Mouse (Mus musculus): ENCODE results near the gene Tepsin. TPM values are rescaled to one million over a fixed set of nuclear protein-coding genes. Genes with fewer than 3 reads are reported as not detected.
A peak's percentile ranks its signal among the peaks of the same experiment; 100 is the strongest.

The Tepsin gene
- total RNA-seq, 2 experiments from 2014 or later, result 7.0 to 7.4 TPM

DNA sequence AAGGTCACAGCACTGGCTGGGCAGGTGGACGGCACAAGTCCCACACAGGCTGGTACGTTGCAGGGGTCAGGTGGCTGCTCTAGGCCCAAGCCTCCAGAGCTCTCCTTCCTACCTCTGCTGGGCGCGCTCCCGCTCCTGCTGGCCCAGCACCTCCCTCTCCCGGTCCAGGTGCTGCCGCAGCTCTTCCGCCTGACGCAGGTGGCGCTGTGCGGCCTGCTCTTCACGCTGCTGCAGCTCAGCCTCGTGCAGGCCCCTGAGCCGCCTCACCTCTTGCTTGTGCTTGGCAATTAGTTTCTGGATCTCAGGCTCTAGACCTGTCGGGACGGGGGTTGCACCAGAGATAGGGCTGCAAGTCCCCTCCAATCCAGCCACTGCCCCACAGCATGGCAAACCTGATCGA is 30.7 kb downstream of the Tepsin start:
- intact Hi-C loops (cut with DNase I), result no loop called here
- no peak for DNase-seq

DNA sequence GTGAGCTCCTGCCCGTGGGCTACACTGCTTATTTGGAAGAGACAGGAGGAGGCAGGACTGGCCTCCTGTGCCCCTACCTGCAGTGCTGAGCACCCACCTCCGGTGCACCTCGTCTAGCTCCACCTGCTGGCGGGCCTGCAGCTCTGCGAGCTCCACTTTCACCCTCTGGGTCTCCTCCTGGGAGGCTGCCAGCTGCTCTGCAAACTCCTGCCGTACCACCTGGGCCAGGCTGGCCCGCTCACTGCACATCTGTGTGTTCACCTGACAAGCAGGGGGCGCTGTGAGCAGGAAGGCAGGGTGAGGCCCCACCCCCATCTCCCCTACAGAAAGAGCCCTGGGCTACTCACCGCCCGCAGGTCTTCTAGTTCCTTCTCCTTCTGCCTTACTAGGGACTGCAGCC is 33.2 kb downstream of the Tepsin start:
- peak; percentile 58 to 66 for DNase-seq
- intact Hi-C loops (cut with DNase I), result loop anchor here (1.0 kb wide), 2 partner anchors 35 to 52 kb away; no protein-coding TSS in a partner anchor

DNA sequence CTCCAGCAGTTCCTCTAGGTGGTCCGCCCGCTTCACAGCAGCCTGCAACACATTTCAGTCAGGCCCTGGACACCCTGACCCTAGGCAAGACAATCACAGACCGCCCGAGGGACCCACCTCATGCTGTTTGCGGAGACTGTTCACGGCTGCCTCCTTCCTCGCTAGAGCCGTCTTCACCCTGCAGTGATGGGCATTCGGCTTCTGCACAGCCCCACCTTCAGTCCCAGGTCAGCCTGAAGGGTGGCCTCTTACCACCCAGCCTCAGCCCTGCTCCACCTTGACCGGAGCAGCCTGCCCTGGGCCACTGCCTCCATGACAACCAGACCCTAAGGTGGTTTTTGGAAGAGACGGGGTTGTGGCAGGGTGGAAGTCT is 33.9 kb downstream of the Tepsin start:
- intact Hi-C loops (cut with DNase I), result loop anchor here (1.0 kb wide), 2 partner anchors 34 to 51 kb away; no protein-coding TSS in a partner anchor

DNA sequence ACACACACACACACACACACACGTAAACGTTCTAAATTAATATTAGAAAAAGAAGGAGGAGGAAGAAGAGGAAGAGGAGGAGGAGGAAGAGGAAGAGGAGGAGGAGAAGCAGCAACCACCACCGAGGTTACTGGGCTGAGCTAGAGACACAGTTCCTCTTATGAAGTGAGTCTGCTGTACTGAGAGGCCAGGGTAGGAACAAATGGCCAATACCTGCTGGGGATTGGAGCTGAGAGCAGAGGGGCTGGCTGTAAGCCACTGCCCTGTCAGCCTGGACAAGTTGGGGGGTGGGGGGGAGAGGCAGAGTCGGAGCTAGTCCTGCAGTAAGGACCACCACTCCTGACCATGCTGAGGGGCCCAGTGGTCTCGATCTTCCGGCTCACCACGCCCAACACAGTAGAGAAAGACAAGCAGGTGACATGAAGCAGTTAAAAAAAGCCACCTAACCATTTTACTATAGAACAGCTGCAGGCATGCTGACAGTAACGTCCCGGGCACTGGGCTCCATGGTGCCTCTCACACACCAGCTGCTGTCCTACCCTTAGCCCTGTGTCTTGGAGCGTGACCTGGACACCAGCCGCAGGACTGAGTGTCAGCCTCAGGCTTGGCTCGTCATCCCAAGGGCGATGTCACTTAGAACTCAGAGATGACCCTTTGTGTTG is 34.4 kb downstream of the Tepsin start:
- no peak for DNase-seq
- intact Hi-C loops (cut with DNase I), result no loop called here

More for the DNA sequence above, 33.9 kb downstream of the Tepsin start:
- DNase-seq, result no peak

DNA sequence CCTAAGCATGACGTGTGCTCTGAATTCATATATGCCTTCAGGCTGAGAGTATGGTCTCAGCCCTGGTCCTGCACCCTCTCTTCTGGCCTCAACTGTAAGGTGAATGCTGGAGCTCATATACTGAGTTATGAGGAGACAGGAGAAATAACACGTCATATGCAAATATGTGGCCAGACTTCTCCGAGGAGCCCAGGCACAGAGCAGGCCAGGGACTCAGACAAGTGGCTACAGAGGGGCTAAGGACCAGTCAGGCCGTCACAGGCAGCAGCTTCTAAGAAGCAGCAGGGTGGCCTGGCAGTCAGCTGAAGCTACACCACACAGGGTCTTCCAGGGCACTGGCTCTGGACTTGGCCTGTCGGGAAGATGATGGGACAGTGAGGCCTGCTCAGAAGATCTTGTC is 35.2 kb downstream of the Tepsin start:
- intact Hi-C loops (cut with DNase I), result no loop called here
- DNase-seq, result no peak

DNA sequence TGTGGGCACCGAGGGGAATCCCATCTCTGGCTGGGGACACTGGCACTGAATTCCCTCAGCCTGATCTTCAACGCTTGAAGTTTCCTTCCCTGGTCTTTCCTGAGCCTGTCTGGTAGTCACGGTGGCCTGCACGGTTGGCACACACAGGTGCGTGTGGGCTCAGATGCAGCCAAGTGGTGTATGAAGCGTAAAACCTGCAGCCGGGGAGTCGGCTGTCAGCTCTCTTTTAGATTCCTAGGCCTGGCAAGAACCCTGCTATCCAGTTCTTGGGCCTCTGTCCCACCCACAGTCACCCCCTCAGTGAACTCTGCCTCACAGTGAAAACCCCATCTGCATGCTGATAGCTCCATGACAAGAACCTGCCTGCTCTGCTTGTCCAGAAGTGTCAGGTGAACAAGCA is 37.9 kb downstream of the Tepsin start:
- DNase-seq, result no peak
- intact Hi-C loops (cut with DNase I), result no loop called here

DNA sequence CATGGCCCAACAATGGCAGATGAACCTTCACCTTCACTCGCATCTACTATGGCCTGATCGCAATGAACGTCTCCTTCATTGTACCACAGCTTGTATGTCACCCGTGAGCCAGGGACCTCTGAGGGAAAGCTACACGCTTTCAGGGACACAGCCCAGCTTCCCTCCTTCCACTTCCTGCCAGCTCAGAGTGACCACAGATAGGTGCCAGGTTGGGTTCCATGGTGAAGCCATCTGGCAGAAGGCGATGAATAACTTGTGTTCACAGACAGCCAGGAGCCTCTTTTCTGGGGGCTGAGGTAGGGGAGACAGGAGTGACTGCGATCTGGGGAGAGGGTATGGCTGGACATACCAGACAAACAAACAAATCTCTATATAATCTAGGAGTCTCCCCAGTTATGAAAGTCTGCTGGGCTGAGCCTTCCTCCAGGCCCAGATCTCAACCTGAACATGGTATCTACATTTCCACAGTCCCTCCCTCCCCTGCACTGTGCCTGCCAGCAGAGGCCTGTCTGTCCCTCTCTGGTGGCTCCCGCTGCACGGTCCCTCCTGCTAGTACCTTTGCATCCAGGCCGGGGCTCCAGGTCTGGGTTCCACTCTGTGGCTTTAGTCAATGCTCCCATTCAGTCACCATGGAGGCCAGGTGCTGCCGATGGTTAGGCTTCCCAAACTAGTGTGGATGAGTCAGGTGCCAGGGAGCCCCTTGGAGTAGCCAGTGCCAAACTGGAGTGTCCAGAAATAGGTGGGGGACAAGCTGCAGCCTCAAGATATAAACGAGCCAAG is 42.4 kb downstream of the Tepsin start:
- no peak for DNase-seq
- intact Hi-C loops (cut with DNase I), result no loop called here

DNA sequence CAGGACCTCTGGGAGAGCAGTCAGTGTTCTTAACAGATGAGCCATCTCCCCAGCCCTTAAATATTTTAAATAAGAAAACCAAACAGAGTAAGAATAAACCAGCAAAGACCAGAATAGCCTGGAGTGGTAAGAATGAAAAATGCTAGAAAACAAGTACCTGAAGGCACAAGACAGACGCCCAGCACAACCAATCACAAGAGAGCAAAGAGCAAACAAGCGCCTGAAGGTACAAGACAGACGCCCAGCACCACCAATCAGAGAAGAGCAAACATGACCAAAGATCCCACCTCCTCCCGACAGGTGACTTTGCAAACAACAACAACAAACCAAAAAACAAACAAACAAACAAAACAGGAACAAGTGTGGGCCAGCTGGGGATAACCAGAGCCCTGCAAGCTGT is 44.7 kb downstream of the Tepsin start:
- intact Hi-C loops (cut with DNase I), result no loop called here
- DNase-seq, result no peak

DNA sequence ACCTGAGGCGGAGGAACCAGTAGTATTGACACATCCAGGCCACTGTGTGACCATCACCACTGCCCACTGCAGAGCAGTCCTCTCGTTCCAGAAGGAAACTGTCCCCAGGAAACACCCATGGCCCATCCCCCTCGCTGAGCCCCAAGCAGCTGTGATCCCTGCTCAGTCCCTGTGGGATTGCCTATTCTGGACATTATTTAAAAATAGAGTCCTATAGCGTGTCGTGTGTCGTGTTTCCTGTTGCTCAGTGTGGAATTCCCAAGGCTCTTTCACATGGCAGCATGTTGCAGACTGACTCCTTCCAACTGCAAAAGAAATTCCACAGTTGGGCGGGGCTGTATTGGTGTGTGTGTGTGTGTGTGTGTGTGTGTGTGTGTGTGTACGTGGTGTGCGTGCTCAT is 46.3 kb downstream of the Tepsin start:
- intact Hi-C loops (cut with DNase I), result no loop called here
- no peak for DNase-seq

DNA sequence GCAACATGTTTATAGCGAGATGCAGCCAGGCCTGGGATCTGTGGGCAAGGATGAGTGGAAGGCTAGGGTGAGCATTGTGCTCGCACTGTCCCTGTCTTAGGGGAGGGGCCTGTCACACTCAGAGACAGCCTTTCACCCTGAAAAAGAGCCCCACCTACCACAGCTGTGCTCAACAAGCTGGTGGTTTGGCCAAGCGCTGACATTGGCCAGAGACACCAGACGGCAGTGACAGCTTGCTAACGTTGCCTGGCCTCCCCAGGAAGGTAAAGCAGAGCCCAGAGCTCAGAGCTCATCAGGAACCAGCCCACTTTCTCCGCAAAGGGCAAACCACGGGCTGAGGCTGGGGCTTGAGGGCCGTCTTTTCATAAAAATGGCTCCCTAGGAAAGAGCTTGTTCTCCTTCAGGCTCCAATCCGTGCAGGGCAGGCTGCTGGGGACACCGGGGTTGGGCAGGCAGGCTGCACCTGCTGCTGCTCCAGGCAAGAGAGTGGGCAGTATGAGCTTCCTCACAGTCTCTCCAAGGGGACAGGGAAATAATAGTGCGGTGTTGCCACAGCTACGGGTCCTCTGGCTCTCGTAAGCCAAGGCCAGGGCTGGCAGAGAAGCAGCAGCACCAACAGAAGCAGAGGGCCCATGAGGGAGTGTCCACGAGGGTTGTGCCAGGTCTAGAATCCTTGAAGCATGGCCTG is 47.3 kb downstream of the Tepsin start:
- intact Hi-C loops (cut with DNase I), result no loop called here
- DNase-seq, result no peak

DNA sequence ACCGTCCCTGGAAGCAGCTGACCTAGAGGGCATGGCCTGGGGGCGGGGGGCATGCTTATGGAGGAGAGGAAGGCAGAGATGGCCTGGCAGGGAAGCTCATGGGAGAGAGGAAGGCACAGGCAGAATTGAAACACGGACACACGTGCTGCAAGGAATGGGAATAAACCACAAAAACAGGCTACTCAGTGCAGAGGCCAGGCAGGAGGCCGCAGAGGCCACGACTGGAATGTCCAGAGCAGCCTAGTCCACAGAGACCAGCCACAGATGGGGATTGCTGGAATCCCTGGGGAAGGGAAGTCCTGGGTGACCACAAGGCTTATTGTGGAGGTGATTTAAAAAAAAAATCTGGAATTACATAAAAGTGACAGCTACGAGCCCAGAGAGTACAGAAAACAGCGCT is 49.5 kb downstream of the Tepsin start:
- no peak for DNase-seq
- intact Hi-C loops (cut with DNase I), result no loop called here

DNA sequence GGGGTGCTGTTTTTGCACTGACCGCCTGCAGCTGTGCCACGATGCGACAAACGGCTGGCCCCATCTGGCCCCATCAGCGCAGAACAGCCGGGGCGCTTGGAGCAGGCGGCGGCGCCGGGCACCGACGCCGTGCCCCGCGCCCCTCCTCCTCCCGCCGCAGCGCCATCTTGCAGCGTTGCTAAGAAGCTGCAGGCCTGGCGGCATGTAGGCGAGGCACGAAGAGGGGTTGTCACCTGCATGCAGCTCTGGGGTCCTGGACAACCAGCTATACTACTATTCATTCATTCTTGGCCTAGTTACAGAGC is 50.3 kb downstream of the Tepsin start:
- intact Hi-C loops (cut with DNase I), result no loop called here
- no peak for DNase-seq

DNA sequence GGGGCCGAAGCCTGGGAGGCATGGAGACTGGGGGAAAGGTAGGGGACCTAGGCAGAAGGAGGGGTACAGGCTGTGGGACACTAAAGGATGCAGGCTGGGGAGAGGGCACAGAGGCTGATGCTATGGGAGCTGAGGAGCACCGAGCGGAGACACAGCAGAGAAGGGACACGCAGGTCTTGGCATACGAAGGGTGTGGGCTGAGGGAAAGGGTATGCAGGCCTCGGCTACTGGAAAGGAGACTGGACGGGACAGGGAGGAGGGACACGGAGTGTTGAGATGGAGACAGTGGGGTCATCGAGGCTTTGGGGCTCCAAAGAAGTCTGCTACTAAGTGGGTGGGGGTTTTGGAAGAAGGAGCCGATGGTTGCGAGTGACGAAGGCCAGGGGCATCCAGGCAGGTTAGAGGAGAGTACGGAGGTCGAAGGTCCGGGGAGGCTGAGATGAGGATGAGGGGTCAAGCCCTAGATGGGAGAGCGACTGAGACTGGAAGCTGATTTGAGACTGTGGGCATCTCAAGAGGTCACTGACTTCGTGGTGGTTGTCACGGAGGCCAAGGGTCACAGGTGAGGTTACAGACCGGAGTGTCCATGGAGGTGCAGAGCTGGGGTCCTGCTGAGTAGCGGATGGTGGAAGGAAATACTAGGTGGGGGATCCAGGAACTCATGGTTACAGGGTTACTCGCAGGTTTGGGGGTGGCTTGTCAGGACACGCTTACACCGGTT is 50.8 kb downstream of the Tepsin start:
- intact Hi-C loops (cut with DNase I), result no loop called here

DNA sequence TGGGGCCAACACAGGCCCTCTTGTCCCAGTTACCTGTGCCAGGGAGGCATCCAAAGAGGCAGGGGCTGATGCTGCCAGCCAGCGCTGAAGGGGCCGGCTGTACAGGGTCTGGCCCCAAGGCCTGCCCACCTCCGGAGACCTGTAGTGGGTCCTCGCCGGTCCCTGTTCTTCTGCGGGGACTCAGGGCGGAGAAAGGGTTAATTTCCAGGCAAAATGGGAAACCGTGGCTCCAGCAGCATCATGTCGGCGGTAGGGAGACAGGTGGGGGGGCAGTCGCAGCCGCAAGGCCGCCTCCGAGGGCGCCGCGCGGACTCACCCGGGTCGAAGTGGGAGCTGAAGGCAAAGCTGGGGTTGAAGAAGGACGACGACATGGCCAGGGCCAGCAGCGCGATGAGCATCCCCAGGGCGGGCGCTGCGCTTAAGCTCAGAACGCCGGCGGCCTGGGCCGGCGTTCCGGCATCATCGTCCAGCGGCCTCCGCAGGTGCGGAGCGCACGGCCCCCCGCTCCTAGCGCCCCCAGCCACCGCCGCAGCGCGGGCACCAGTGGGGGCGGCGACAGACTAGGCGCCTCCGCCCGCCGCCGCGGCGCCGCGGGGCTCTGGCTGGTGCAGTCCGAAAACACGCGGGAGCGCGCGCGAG is 51.9 kb downstream of the Tepsin start, which contains the start of gene Aatk:
TSS of gene Aatk (minus strand) at position 615 of the 639 bp plus-strand sequence.
- DNase-seq, result peak in 1 of 2 experiments; percentile 42
- intact Hi-C loops (cut with DNase I), result no loop called here

More for the DNA sequence above, 50.8 kb downstream of the Tepsin start:
- no peak for DNase-seq

DNA sequence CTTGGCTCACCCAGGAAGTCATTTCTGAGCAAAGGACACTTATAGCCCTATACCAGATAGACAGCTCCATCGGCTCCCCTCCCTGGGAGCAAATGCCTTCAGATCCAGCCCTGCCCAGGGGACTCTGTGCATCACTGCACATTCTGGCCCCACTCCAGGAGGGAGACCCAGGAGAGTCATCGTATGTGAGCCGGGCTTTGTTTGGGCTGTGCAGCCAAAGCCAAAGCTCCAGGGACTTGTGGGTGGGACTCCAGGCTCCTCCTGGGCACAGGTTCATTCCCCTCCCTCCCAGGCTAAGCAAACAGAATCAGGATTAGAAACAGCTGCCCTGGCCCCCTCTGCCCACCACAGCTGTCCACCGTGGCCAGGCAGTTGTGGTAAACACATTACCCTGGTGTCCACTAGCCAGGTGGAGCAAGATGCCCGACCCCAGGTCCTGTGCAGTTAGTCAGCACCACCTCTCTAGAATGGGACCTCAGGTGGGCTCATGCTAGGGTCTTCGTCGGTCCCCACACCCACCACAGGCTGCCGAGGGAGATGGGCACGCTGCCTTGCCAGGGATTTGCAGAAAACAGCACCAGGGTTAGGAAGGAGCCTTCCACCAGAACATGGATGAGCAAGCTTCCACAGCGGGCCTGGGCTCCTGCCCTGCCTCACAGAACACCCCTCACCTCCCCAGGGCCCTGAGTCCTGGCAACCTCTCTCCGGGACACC is 52.5 kb downstream of the Tepsin start:
- DNase-seq, result no peak
- intact Hi-C loops (cut with DNase I), result no loop called here

DNA sequence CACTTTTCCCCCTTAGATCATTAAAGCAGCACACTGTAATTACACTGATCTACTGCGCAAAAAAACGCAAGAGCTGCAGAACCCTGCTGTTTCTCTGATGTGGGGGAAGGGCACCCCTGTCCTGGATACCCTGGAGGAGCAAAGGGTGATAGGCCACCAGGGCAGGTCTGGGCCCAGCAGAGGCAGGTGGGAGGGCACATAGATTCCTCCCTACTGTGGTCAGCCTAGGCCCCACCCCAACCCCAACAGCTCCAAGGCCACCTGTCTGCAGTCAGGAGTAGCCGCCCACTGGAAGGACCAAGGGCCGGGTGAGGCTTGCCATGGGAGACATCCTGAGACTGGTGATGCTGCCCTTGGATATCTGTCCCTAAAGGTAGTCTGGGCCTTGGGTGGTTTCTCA is 53.2 kb downstream of the Tepsin start:
- no peak for DNase-seq
- intact Hi-C loops (cut with DNase I), result no loop called here

DNA sequence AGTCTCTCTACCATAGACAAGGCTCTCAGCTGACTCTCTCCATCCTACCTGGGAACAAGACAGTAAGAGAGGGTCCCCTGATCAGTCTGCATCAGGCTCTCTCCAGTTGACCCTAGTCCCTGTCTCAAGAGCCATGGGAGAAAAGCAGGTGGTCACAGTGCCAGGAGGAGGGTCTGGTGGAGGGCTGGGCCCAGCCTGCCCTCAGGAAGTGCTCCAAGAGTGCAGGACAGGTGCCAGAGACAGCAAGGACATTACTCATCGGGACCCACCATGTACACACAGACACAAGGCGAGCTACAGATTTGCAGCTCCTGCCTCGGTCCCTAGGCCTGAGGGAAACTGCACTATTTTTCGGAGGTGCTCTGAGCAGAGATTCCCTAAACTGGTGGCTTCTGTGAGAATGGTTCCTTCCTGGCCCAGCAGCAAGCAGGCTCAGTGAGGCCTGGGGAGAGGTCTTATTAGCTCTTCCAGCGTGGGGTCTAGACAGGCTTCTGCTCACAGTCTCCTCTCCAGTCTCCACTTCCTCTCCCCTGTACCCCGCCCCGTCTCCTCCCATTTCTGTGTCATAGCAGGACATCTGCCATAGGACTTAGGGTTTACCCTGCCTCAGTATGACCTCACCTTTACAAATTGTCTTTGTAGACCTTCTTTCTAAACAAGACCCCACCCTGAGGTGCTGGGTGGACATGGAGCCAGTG is 56.2 kb downstream of the Tepsin start:
- DNase-seq, result peak in 1 of 2 experiments; percentile 28
- intact Hi-C loops (cut with DNase I), result no loop called here

DNA sequence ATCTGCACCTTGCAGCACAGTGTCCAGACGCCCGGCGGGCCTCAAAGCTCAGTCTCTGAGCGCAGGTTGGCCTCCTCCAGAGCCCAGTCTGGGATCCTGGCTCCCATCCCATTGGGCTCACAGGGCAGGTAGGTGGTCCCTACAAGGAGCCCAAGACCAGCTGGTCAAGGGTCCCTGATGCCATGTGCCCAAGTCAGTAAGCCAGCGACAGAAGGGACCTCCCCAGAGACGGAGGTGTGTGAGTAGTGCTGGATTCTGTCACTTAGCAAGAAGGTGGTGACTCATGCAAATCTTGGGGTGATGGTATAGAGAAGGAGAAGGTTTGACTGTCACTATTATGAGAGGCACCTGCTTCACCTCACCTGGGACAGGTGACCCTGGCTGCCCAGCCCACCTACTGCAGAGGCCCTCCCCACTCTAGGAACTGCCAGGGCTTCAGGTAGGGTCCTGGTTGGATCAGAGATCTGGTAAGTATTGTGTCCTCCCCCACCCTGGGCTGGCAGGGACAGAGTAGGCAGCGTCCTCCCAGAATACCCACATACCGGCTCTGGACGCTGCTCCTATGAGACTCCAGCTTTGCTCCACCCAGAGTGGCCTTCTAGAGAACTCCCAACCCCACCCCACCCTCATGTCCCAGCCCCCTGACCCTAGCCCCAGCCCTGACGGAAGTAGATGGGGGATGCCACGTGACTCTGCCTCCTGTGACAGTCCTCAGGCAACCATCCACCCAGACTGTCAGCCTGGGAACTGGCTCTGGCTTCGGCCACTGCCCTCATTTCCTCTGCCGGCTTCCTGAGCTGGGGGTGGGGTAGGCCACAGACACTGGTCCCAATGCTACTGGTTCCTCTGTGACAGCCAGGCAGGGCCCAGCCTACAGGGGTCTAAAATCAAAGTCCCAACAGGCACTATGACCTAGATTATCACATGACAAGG is 57.1 kb downstream of the Tepsin start:
- peak; percentile 76 to 77 for DNase-seq
- intact Hi-C loops (cut with DNase I), result no loop called here
